Mouse (Mus musculus): ENCODE data around the gene Cdc6. TPM values are rescaled to one million over a fixed set of nuclear protein-coding genes. Genes with fewer than 3 reads are reported as not detected.
A peak's percentile ranks its signal among the peaks of the same experiment; 100 is the strongest.

Cdc6 gene
- total RNA-seq, 2 experiments from 2014 or later: 9.8 to 10.2 TPM

DNA sequence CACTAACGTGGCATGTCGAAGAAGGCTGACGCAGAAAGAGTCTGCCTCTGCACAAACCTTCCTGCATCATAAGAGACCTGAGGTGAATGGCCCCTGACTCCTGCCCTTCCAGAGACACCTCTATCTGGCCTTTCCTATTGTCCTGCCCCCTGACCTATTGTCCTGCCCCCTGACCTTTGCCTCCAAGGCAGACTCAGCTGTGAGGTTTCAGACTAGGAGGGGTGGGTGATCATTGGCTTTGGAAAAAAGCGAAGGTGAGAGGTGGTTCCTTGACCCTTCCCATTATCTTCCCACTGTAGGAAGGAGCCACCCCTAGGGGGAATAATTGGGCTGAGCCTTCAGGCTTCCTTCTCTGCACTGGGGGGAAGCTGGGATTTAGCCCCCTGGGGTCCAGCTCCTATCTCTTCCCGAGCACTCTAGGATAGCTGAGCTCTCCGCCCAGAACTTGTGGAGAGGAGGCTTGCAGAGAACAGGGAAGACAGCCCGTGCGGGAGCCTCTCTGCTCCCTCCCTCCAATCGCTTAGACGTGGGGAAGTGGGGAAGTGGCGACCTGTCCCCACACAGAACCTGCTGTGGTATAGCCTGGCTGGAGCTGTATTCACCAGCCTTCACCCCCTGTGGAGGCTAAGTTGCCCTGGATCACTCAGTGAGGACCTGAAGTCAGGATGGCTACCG is 55.0 kb downstream of the Cdc6 start:
- no peak for DNase-seq

- DNase-seq: peak; percentile 94
Measured at GRCm38 (mm10) chr11:98963191-98964021, 55.8 kb downstream of the Cdc6 start.

DNA sequence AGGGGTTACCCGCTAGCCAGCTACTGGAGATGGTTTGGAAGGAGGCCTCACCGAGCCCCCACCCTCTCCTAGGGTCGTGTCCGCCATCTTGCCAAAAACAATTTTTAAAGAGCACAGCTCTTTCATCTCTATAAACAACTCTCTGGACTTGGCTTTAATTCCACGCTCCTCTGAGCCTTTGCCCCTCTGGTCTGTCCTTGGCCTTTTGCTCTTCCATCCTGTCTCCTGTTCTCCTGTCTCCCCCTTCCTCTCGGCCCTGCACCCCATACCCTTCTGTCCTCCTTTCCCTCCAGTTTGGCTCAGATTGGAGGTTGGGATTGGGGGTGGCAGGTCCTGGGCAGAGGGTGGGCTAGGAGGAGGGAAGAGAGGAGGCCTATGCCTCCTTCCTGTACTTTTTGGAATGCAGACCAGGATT is 56.6 kb downstream of the Cdc6 start:
- no peak for DNase-seq

- DNase-seq: peak; percentile 63
Measured at GRCm38 (mm10) chr11:98964616-98965415, 57.2 kb downstream of the Cdc6 start.

DNA sequence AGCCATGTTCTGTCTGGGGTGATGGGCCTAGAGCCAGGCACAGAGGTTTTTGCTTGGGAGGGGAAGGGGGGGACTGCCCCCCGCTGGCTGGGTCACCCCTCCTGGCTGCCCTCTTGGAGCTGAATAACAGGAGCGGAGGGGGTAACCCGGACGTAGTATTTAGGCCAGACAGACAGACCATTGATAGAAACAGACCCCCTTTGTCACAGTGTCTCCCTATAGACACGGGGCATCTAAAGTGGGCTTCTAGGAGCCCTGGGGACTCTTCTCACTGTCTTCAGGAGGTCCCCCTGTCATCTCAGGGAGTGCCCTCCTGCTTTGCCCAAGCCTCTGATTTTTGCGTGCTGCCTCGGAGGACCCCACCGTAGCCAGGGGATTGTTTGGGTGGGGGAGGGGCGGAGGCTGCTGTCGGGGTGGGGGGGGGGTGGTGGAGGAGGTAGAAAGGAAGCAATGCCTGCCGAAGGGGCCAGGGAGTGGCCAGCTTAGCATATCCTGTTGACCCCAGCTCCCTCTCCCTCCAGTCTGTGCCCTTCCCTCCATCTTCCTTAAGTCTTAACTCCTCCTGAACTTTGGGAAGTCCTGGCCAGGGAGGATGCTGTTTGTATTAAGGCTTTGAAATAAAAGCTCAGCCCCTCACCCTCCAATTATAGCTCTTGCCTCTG is 57.9 kb downstream of the Cdc6 start:
- DNase-seq: no peak

DNA sequence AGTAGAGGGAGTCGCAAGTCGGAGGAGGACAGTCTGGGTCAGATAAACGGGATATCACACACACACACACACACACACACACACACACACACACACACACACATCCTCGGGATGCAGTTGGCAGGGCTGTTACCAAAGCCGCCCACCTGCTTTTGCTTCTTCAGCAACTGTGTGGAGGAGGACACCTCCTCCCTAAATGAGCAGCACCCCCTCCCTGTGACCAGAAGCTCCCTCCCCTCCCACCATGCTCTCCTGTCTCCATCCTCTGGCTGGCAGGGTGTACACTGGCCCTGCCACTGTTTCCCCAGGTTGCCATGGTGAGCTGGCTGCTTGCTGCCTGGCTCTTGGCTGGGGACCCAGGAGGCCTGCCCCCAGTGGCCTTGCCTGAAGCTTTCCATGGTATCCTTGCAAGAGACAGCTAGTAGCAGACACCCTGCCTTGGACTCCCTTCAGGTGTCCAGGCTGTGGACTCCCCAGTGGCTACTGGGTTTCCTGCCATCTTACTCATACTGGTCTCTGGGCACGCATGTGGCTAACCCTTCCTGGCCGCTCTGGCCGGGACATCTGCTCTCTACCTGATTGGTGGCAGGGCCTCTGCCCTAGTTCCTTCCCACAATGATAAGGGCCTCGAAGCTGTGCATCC is 59.0 kb downstream of the Cdc6 start:
- peak; percentile 91 for DNase-seq

GRCm38 (mm10) chr11:98968079-98968478 is 60.5 kb downstream of the Cdc6 start:
- no peak for DNase-seq

- DNase-seq: no peak
Measured at GRCm38 (mm10) chr11:98968716-98969495, 61.3 kb downstream of the Cdc6 start.

DNA sequence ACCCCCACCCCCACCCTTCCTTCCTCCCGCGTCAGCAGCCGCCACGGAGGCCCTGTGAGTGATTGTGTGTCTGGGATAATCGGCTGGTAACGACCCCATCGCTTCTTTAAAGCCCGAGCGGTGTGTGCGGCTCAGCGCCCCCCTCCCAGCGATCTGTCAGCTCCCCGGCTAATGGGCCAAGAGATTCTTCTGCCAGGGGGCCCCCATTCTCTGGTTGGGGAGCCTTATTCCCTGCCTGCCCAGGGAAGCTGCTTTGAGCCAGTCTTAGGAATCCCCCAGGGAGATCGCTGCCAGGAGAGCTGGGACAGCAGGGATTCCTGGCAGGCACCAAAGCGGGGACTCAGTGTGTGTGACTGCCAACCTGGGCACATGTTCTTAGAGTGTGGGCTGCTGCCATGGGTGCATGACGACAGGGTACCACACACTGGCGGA is 61.9 kb downstream of the Cdc6 start:
- DNase-seq: no peak

DNA sequence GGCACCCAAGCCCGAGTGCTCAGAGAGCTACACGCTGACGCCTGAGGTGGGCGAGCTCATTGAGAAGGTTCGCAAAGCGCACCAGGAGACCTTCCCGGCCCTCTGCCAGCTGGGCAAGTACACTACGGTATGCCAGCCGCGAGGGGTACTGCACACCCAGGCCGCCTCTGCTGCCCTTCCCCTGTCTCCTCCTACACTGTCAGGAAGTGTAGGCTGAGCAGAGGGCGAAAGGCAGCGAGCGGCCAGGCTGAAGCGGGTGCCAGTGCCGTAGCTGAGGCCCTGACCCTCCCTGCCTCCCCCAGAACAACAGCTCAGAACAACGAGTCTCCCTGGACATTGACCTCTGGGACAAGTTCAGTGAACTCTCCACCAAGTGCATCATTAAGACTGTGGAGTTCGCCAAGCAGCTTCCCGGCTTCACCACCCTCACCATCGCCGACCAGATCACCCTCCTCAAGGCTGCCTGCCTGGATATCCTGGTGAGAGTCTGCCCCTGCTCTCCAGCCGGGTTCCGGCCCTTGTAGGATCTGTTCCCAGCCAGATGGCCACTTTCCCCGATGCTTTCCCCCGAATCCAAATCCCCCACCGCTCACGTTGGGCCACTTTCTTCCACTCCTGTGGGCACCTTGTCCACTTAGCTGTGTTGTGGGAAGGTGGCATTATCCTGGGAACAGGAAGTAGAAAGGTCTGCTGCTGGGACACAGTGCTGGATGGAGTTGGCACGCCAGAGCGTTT is 62.8 kb downstream of the Cdc6 start:
- DNase-seq: no peak

- DNase-seq: peak; percentile 89
Measured at GRCm38 (mm10) chr11:98971316-98972031, 63.9 kb downstream of the Cdc6 start.

- peak; percentile 93 for DNase-seq
Measured at GRCm38 (mm10) chr11:98972215-98972614, 64.6 kb downstream of the Cdc6 start.

GRCm38 (mm10) chr11:98972801-98973360 is 65.3 kb downstream of the Cdc6 start:
- DNase-seq: no peak

Other genes starting within 250 kb of the Cdc6 start
- gene Gsdma, start 243.4 kb upstream of the Cdc6 start, total RNA-seq (2021): not detected
- gene Psmd3, start 225.2 kb upstream of the Cdc6 start, total RNA-seq (2021): 100 to 1,000 TPM; 138 to 140 TPM
- gene Csf3, start 206.5 kb upstream of the Cdc6 start, total RNA-seq (2021): not detected
- 10 to 100 TPM; 51.7 to 52.3 TPM for gene Med24, start 178.4 kb upstream of the Cdc6 start, total RNA-seq (2021)
- 100 to 1,000 TPM; 171 to 183 TPM for gene Thra, start 167.2 kb upstream of the Cdc6 start, total RNA-seq (2021)
- 10 to 100 TPM; 26.3 to 27.6 TPM for gene Nr1d1, start 132.5 kb upstream of the Cdc6 start, total RNA-seq (2021)
- gene Msl1, start 112.3 kb upstream of the Cdc6 start, total RNA-seq (2021): 10 to 100 TPM; 67.8 to 71.5 TPM
- gene Casc3, start 102.9 kb upstream of the Cdc6 start, total RNA-seq (2021): 10 to 100 TPM; 26.9 to 28.4 TPM
- 1 to 10 TPM; 1.3 TPM for gene Rapgefl1, start 71.0 kb upstream of the Cdc6 start, total RNA-seq (2021)
- gene Wipf2, start 44.2 kb upstream of the Cdc6 start, total RNA-seq (2021): 10 to 100 TPM; 12.6 to 14.1 TPM
- 10 to 100 TPM; 34.6 to 38.1 TPM for gene Rara, start 20.0 kb downstream of the Cdc6 start, total RNA-seq (2021)
- 1 to 10 TPM; 2.0 to 2.5 TPM for gene Gjd3, start 75.2 kb downstream of the Cdc6 start, total RNA-seq (2021)
- gene Top2a, start 116.4 kb downstream of the Cdc6 start, total RNA-seq (2021): 100 to 1,000 TPM; 174 to 191 TPM
- 100 to 1,000 TPM; 204 to 217 TPM for gene Igfbp4, start 133.4 kb downstream of the Cdc6 start, total RNA-seq (2021)
- under 1 TPM in 1 of 2 experiments, not detected in 1; 0.14 TPM for gene Tns4, start 181.5 kb downstream of the Cdc6 start, total RNA-seq (2021)
- under 1 TPM; 0.56 to 0.67 TPM for gene Ccr7, start 247.3 kb downstream of the Cdc6 start, total RNA-seq (2021)

All from heart, postnatal 4 days (tissue).